Mouse (Mus musculus) adrenal gland, postnatal 10 days (tissue): ENCODE measurements around the gene Slc1a1. TPM values are rescaled to one million over a fixed set of nuclear protein-coding genes. Genes with fewer than 3 reads are reported as not detected.
A peak's percentile ranks its signal among the peaks of the same experiment; 100 is the strongest.

Source experiments
- DNase-seq: peaks from one replicate; pipeline ENCODE4 v3.0.0; 2021; ENCODE audit warnings: mixed read lengths
- total RNA-seq, 2 experiments: library from RNA; stranded (reverse); gene quantifications; 2 replicates each; pipeline ENCODE4 v1.2.3; 2021

Gene Slc1a1
- total RNA-seq, 2 experiments from 2014 or later = 0.51 to 0.94 TPM

- DNase-seq = no peak
Measured at GRCm38 (mm10) chr19:28916492-28916891, 81.6 kb downstream of the Slc1a1 start.

DNA sequence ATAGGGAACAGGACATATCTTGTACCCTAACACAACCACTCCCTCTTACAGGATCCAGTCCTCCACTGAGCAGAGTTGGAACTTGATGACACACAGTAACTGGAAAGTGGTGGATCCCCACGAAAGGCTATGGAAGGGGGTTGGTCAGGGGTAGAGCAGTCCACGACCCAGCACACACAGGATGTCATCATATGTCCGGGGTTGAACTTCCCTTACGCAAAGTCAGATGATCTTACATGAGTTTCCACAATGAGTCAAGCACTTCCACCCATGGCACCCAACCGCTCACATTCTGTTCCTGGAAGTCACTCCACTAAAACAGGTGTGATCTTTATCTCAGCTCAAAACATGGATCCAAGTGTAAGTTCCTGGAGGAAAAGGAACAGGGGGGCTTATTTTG is 83.0 kb downstream of the Slc1a1 start:
- DNase-seq = no peak

- DNase-seq = peak; percentile 40
Measured at GRCm38 (mm10) chr19:28926366-28926765, 91.5 kb downstream of the Slc1a1 start.

GRCm38 (mm10) chr19:28927396-28927795 is 92.5 kb downstream of the Slc1a1 start:
- DNase-seq = no peak

DNA sequence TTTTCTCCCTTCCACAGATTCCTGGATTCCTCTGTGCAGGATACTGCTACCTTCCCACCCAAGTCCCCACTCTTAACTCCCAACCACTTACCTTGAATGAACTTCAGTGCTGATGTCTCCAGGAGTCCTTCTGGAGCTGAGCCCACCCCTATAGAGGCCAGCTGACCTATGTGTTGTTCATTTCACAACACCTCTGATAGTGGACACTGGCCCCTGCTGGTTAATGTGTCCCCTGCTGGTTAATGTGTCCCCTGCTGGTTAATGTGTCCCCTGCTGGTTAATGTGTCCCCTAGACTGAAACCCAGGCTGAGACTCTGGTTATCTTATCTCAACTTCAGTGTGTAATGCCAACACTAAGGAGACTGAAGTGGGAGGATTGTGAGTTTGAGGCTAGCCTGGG is 94.2 kb downstream of the Slc1a1 start:
- no peak for DNase-seq

- DNase-seq = peak; percentile 65
Measured at GRCm38 (mm10) chr19:28934897-28935296, 100.0 kb downstream of the Slc1a1 start.

GRCm38 (mm10) chr19:28940135-28940874 is 105.5 kb downstream of the Slc1a1 start:
- DNase-seq = peak; percentile 21

DNA sequence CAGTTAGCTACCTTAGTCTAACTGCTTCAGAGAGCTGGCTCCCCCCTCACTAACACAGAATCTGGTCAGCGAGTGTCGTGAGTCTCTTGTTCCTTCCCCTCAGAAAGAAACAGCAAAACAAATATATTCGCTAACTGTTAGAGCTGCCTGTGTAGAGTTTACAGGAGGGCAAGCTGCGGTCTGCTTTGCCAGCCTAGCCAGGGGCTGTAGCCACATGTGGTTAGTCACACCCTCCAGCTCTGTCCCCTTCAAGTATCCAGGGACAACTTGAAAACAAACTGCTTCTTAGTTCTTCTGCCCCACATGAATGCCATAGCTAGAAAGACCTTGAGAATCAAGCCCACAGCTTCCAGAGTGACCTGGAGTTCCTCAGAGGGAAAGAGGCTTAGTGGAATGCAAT is 106.4 kb downstream of the Slc1a1 start:
- no peak for DNase-seq

GRCm38 (mm10) chr19:28946782-28947181 is 111.9 kb downstream of the Slc1a1 start:
- no peak for DNase-seq

DNA sequence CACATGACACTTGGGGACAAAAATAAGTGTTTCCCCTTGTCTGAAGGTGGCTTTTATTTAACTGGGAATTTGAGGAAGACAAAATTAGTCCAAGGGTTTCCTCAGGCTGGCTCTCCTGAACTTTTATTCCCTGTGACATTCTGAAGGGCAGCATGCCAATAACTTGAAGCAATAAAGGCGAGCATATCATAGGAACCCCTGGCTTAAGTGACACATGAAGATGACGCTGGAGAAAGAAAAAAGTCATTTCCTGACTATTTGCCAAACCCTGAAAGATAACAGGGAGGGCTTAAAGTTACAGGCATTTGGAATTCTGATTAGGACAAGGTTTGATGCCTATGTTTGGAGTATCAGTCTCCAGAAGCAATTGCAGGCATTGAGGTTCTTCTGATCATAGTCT is 112.5 kb downstream of the Slc1a1 start:
- DNase-seq = peak; percentile 23

DNA sequence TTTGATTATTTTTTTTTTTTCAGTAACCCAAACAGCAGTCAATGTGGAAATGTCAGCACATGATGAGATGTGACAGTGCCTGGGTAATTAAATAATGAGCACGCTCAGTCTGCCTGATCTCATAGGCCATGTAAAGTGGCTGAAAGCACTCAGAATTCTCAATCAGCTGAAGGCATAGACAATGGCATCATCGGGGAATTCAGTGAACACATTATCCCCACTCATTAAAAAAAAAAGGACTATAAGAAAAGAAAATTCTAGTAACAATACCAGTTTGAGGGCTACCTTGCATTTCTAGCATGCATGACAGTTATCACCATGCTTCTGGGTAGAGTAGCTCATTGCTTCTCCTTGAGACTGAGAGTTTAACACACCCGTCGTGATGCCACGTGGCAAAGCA is 116.4 kb downstream of the Slc1a1 start:
- DNase-seq = no peak

DNA sequence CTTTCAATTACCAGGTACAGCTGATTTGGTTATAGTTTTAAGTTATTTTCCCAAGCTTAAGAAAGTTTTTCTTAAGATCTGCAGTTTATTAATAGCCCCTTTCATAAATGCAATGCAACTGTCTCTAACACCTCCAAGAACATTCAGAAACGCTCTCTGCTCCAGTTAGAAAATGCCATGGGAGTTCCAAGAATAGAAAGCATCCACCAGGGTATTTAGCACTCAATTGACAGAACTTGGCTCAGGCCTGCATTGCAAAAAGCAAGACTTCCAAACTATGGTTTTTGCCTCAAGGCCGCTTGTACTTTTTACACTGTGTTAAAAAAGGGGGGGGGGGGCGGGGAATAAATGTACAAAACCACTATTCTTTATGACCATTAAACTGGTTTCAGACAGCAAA is 128.3 kb downstream of the Slc1a1 start:
- peak; percentile 32 for DNase-seq

- DNase-seq = no peak
Measured at GRCm38 (mm10) chr19:28963513-28963841, 128.6 kb downstream of the Slc1a1 start.

Other genes starting within 250 kb of the Slc1a1 start
- gene Glis3, start 155.0 kb upstream of the Slc1a1 start, total RNA-seq = 1 to 10 TPM; 6.6 to 7.5 TPM
- 10 to 100 TPM; 20.7 to 22.7 TPM for gene Plpp6, start 128.9 kb downstream of the Slc1a1 start, total RNA-seq
- gene 4430402I18Rik, start 132.8 kb downstream of the Slc1a1 start, total RNA-seq = 10 to 100 TPM in 1 of 2 experiments, 1 to 10 TPM in 1; 9.4 to 15.8 TPM
- gene Cdc37l1, start 155.3 kb downstream of the Slc1a1 start, total RNA-seq = 10 to 100 TPM; 31.8 to 39.0 TPM
- 100 to 1,000 TPM; 194 to 208 TPM for gene Ak3, start 212.9 kb downstream of the Slc1a1 start, total RNA-seq